Mouse (Mus musculus) adrenal gland, postnatal 10 days (tissue): ENCODE data around the gene Zfp444. TPM values are rescaled to one million over a fixed set of nuclear protein-coding genes. Genes with fewer than 3 reads are reported as not detected.
"Not testable (repeated sequence)": the region's sequence is repeated elsewhere in the genome, so short reads cannot be mapped to it uniquely, and the experiment has no call there.

Experiments used
- DNase-seq: peaks from one replicate; pipeline ENCODE4 v3.0.0; 2021; ENCODE audit warnings: mixed read lengths
- total RNA-seq, 2 experiments: library from RNA; stranded (reverse); gene quantifications; 2 replicates each; pipeline ENCODE4 v1.2.3; 2021

Zfp444 gene
- total RNA-seq, 2 experiments from 2014 or later, result 26.4 to 27.9 TPM

GRCm38 (mm10) chr7:6214691-6215090 lies 42.7 kb downstream of the Zfp444 start:
- not testable (repeated sequence) for DNase-seq

- DNase-seq, result no peak
Observed at GRCm38 (mm10) chr7:6220147-6220546, 48.1 kb downstream of the Zfp444 start.

GRCm38 (mm10) chr7:6221978-6222377 lies 50.0 kb downstream of the Zfp444 start, which contains the start of gene Zscan5b:
Gene Zscan5b, plus strand, starts transcription at chr7:6222278.
- DNase-seq, result no peak

GRCm38 (mm10) chr7:6228491-6228890 lies 56.5 kb downstream of the Zfp444 start:
- DNase-seq, result peak; percentile 41

GRCm38 (mm10) chr7:6239787-6240186 lies 67.8 kb downstream of the Zfp444 start:
- DNase-seq, result no peak

- peak; percentile 66 for DNase-seq
Observed at GRCm38 (mm10) chr7:6240841-6241425, 68.9 kb downstream of the Zfp444 start.

Other genes starting within 250 kb of the Zfp444 start
- not detected for gene Vmn1r65, start 161.2 kb upstream of the Zfp444 start, total RNA-seq
- not detected for gene Nlrp4c, start 127.1 kb upstream of the Zfp444 start, total RNA-seq
- 10 to 100 TPM; 46.2 to 61.5 TPM for gene Zfp787, start 16.2 kb upstream of the Zfp444 start, total RNA-seq
- not detected for gene Galp, start 24.9 kb downstream of the Zfp444 start, total RNA-seq
- not detected for gene Zscan5b, start 50.1 kb downstream of the Zfp444 start, total RNA-seq
- gene Epp13, start 80.5 kb downstream of the Zfp444 start, total RNA-seq, result not detected
- 1 to 10 TPM; 6.4 to 7.8 TPM for gene Zfp667, start 114.4 kb downstream of the Zfp444 start, total RNA-seq
- 1 to 10 TPM; 2.7 to 3.1 TPM for gene Zfp583, start 159.1 kb downstream of the Zfp444 start, total RNA-seq
- gene Gm3854, start 171.5 kb downstream of the Zfp444 start, total RNA-seq, result under 1 TPM; 0.87 to 0.91 TPM
- 1 to 10 TPM; 1.1 to 2.6 TPM for gene Zfp78, start 191.1 kb downstream of the Zfp444 start, total RNA-seq
- 1 to 10 TPM; 3.9 to 8.9 TPM for gene Zfp28, start 211.1 kb downstream of the Zfp444 start, total RNA-seq
- gene Smim17, start 226.5 kb downstream of the Zfp444 start, total RNA-seq, result under 1 TPM; 0.21 to 0.36 TPM
- gene Gm20715, start 238.1 kb downstream of the Zfp444 start, total RNA-seq, result under 1 TPM in 1 of 2 experiments, not detected in 1; 0.09 TPM